Mouse (Mus musculus) cerebellum, postnatal 4 days (tissue): ENCODE results near the gene Col4a1.

Experiments
- DNase-seq, 2 experiments: peaks; one replicate each; pipeline ENCODE4 v3.0.0; 2022; ENCODE audit warnings: low spot score in 2 of 2, mixed read lengths in 1 of 2

The Col4a1 gene

GRCm38 (mm10) chr8:11312349-11313175, at the start of gene Col4a1, which contains the start of gene Col4a2:
TSS of gene Col4a1 (minus strand) at chr8:11312826.
TSS of gene Col4a2 (plus strand) at chr8:11312805.
- peak in 1 of 2 experiments; percentile 26 for DNase-seq

- no peak for DNase-seq
Observed at GRCm38 (mm10) chr8:11361546-11362277, 49.1 kb upstream of the Col4a1 start.

- no peak for DNase-seq
Observed at GRCm38 (mm10) chr8:11359846-11360245, 47.2 kb upstream of the Col4a1 start.

- no peak for DNase-seq
Observed at GRCm38 (mm10) chr8:11357921-11358436, 45.4 kb upstream of the Col4a1 start.

GRCm38 (mm10) chr8:11356776-11357175, 44.1 kb upstream of the Col4a1 start:
- DNase-seq = no peak

- DNase-seq = no peak
Observed at GRCm38 (mm10) chr8:11355900-11356299, 43.3 kb upstream of the Col4a1 start.

- DNase-seq = no peak
Observed at GRCm38 (mm10) chr8:11354800-11355451, 42.3 kb upstream of the Col4a1 start.

GRCm38 (mm10) chr8:11352514-11352913, 39.9 kb upstream of the Col4a1 start:
- DNase-seq = no peak

- no peak for DNase-seq
Observed at GRCm38 (mm10) chr8:11351355-11351754, 38.7 kb upstream of the Col4a1 start.

GRCm38 (mm10) chr8:11348622-11349021, 36.0 kb upstream of the Col4a1 start:
- no peak for DNase-seq

GRCm38 (mm10) chr8:11347699-11348098, 35.1 kb upstream of the Col4a1 start:
- DNase-seq = no peak

GRCm38 (mm10) chr8:11346225-11346624, 33.6 kb upstream of the Col4a1 start:
- no peak for DNase-seq

GRCm38 (mm10) chr8:11344459-11344858, 31.8 kb upstream of the Col4a1 start:
- DNase-seq = no peak

- no peak for DNase-seq
Observed at GRCm38 (mm10) chr8:11341111-11341566, 28.5 kb upstream of the Col4a1 start.

GRCm38 (mm10) chr8:11340310-11341110, 27.9 kb upstream of the Col4a1 start:
- DNase-seq = no peak

- no peak for DNase-seq
Observed at GRCm38 (mm10) chr8:11338507-11338906, 25.9 kb upstream of the Col4a1 start.

- DNase-seq = no peak
Observed at GRCm38 (mm10) chr8:11337642-11338041, 25.0 kb upstream of the Col4a1 start.

- peak in 1 of 2 experiments; percentile 32 for DNase-seq
Observed at GRCm38 (mm10) chr8:11336346-11336745, 23.7 kb upstream of the Col4a1 start.

- DNase-seq = no peak
Observed at GRCm38 (mm10) chr8:11335238-11335637, 22.6 kb upstream of the Col4a1 start.

GRCm38 (mm10) chr8:11334493-11334892, 21.9 kb upstream of the Col4a1 start:
- DNase-seq = no peak

- DNase-seq = no peak
Observed at GRCm38 (mm10) chr8:11333746-11334145, 21.1 kb upstream of the Col4a1 start.
